Mouse (Mus musculus) 3T3-L1 (cell line): ENCODE measurements around the gene Zfp574.
"Not testable (repeated sequence)": the region's sequence is repeated elsewhere in the genome, so short reads cannot be mapped to it uniquely, and the experiment has no call there.

Experiments used
- DNase-seq: peaks from one replicate; pipeline ENCODE4 v3.0.0-alpha.2; 2015; ENCODE audit warnings: low read depth, low spot score

Gene Zfp574

GRCm38 (mm10) chr7:25071979-25072715, at the start of gene Zfp574, which contains the start of gene Grik5:
Gene Zfp574 (plus strand): TSS chr7:25072567.
Gene Grik5 (minus strand): TSS chr7:25072346.
- no peak for DNase-seq

DNA sequence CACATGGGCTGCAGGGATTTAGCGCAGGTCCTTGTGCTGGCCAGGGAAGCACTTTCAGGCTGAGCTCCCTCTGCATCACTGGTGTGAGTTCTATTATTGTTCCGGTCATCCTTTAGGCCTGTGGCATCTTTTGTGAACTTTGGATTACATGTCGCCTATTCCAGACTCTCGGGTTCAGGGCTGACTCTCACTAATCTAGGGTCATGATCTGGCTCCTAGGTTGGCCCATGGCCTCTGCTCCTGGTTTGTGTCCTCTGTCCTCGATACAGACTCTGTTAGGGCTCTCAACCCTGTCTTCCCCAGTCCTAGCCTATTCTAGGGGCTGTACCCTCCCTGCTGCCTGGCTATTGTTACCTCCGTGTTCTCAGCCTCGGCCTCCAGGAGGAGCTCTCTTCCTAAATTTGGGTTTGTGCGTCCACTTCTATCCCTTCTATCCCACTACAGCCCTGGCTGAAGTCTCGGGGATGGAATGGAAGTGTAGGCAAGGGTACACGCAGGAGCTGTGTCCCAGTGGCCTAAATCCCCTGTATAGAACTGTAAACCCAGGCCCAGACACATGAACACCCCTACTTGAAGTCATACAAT, 46.4 kb upstream of the Zfp574 start:
- DNase-seq, result peak; percentile 73

GRCm38 (mm10) chr7:25026452-25026851, 45.9 kb upstream of the Zfp574 start:
- DNase-seq, result peak; percentile 70

- peak; percentile 80 for DNase-seq
These were observed 42.2 kb upstream of the Zfp574 start for GRCm38 (mm10) chr7:25030032-25030753.

DNA sequence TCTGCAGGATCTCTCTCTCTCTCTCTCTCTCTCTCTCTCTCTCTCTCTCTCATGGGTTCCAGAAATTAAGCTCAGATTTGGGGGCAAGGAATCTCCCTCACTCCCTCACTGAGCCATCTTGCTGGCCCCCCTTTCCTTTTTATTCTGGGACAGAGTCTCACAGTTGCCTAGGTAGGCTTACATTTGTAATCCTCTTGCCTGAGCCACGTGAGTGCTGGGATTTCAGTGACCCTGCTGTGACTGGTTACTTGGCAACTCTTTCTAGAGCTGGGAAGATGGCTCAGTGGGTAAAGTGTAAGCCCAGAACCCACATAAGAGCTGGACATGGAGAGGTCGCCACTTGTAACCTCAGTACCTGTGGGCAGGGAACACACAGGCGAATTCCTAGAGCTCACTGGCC, 40.8 kb upstream of the Zfp574 start:
- DNase-seq, result no peak

DNA sequence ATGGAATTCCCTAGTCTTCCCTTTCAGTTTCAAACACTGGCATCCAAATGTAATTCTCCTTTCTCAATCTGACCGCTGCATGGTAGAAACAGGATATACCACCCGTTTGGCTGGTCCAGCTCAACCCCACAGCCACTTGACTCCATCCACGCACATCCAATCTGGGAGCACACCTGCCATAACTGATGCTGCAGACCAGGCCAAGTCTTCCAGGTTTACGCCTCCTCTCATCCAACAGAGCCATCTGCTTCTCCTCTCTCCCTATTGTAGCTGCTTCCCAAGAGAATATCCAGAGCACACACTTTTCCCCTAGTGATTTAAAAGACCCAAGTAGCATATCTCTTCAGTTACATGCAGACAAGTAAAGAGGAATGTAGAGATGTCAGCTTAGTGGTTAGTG, 37.6 kb upstream of the Zfp574 start:
- no peak for DNase-seq

GRCm38 (mm10) chr7:25035916-25036315, 36.5 kb upstream of the Zfp574 start:
- peak; percentile 78 for DNase-seq

DNA sequence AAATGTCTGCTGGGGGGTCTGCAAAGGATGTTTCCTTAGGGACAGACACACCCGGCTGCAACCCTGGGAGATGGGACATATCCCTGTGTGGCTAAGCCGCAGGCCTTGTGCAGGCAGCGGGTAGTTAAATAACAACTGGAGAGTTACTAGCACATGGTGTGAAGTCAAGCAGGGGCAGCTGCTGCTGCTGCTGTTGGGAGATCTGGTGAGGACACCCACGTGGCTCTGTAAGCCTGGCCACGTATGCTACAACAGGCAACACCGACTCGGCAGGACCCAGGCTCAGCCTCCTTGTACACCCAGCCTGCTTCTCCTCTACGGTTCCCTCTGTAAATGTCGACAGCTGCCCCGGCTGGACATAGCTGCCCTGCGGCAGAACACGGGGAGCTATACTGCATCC, 30.4 kb upstream of the Zfp574 start:
- DNase-seq, result no peak

DNA sequence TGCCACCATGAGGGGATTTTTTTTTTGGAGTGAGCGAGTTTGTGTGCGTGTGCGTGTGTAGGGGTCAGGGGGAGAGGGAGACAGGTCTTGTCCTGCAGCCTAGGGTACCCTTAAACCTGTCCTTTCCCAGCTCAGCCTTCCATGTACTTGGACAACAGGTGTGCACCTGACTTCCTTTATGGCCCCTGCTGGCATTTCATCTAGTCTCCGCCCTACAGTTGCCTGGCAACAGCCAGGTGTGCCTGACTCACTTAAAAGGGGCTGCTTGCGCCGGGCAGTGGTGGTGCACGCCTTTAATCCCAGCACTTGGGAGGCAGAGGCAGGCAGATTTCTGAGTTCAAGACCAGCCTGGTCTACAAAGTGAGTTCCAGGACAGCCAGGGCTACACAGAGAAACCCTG, 27.8 kb upstream of the Zfp574 start:
- DNase-seq, result not testable (repeated sequence)

DNA sequence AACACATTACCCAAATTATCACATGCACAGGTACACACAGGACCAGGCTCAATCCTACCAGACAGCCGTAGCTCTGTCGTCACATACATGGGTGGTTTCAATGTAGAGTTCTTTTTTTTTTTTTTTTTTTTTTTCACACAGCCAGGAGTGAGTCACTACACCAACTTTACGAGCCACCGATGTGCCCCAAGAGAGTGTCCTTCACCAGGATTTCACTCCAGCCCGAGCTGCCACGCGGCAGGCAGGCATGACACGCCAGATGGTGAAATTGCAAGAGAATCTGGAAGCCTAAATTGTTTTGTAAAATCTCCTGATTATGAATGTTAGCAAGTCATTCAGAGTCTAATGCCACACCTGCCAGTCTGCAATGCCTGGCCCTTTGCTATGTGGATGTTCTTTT, 25.0 kb upstream of the Zfp574 start:
- peak; percentile 42 for DNase-seq

- no peak for DNase-seq
These were observed 23.0 kb upstream of the Zfp574 start for GRCm38 (mm10) chr7:25049295-25049930.

DNA sequence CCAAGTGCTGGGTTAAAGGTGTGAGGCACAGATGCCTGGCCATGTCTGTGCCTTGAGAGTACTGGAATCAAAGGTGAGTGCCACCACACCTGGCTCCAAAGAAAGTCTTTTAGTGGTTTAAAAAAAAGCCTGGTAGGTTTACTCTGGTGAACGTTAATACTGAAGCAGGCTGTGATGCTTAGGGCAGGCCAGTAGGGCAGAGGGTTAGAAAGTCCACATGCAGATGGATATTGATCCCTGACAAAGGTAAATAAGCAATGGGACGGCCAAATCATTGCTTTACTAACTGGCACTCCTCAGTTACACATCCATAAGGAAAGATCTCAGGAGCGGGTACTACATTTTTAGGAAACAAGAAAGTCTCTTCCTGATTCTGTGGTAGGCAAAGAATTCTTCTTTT, 19.8 kb upstream of the Zfp574 start:
- no peak for DNase-seq

DNA sequence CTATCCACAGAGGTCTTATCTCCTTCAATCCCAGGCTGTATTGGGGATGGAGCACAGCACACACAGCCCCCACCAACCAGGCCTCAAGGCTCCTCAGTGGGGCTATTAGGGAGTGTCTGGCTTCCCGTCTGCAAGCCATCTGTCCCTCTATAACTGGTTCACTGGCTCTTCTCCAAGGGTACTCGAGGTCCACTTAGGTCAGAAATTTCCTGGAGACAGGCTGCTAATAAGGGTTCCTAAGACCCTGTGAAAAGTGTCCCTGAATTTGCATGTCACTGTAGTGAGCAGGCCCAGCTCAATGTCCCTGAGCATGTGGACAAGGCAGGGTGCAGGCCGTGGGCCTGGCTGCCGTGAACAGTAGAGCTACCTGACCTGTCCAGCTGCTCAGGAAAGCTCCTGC, 15.4 kb upstream of the Zfp574 start:
- no peak for DNase-seq

- no peak for DNase-seq
These were observed 14.5 kb upstream of the Zfp574 start for GRCm38 (mm10) chr7:25057888-25058287.

- no peak for DNase-seq
These were observed 14.0 kb upstream of the Zfp574 start for GRCm38 (mm10) chr7:25058394-25058793.

DNA sequence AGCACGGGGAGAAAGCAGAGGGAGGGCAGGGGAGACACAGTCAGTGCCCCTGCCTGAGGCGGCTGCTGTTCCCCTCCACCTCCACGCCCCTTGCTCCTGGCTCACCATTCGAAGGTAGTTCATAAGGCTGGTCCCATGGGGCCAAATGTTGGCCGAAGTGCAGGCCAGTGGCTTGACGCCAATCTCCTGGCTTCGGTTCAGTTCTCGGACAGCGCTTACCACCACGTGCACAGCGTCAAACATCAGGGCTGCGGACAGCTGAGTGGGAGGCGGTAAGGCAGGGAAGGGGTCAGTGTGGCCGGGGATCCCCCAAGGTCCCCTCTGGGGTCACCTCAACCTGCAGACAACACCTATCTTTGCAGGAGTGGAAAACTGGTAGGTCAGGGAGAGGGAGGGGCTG, 13.5 kb upstream of the Zfp574 start:
- no peak for DNase-seq

DNA sequence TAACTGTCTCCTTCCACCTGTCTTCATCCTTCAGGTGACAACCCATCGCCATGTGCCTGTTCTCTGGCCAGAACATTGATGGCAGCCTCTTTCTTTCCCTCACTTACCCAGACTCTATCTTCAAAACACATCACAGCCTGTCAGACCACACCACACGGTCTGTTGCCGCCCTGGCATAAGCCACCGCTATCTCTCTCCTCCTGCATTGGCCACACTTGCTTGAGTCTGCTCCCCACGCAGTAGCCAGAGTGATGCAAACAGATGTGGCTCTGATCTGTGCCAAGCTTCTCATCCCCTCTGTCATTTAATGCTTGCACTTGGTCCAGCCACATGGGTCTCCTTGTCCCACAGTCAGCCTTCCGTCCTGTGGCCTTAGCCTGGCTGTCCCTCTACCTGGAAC, 9.0 kb upstream of the Zfp574 start:
- DNase-seq, result no peak

DNA sequence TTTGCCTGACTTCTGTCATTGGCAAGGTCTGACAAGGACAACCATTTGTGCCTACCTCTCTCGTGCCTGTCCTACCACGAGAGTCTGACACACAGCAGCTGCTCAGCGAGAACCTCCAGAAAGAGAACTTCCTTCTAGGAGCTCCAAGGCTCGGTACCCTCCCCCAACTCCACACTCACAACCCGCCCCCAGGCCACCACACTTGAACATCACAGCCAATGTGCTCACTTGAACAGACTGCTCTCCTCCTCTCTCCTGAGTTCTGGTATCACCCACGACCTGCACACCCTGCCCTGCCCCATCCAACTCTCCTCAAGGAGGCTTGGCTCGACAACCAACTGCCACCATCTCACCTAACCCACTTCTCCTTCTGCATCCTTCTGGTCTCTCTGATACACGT, 8.5 kb upstream of the Zfp574 start:
- DNase-seq, result no peak

GRCm38 (mm10) chr7:25067338-25067737, 5.0 kb upstream of the Zfp574 start:
- no peak for DNase-seq

DNA sequence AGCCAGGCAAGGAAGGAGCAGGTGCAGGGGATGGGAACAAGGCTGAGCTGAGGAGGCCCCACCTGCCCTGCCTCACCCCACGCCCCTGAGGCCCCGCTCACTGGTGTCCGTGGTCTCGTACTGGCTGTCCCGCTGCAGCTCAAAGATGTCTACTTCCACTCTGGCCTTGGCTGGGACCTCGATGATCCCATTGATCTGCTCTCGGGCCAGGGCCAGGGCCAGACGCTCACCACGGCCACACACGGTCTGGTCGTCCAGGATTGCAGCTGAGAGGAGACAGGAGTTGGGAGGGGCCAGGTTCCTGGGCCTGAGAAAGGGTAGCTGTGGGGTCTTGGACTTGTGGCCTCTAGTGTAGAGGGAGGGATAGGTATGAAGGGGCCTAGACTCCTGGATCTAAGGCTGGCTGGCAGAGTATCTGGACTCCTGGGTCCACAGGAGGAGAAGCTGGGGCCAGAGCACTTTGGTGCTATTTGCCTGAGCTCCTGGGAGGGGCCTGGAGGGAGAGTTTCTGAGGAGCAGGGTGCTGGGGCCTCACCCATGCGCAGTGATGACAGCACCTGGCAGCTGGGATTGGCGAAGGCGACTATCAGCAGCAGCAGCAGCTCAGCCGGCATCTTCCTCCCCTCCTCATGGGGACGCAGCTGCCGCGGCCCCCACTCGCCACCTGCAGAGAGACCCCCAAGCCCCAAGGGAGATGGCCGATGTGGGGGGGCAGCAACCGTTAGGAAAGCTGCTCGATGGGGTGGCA, 4.3 kb upstream of the Zfp574 start:
- no peak for DNase-seq

GRCm38 (mm10) chr7:25068724-25069123, 3.6 kb upstream of the Zfp574 start:
- DNase-seq, result no peak
